Mouse (Mus musculus) stomach, embryonic 16.5 days (tissue): ENCODE results near the gene Met. TPM values are rescaled to one million over a fixed set of nuclear protein-coding genes. Genes with fewer than 3 reads are reported as not detected.

Source experiments
- ATAC-seq: fragments of 200-750 bp; cut with Nextera tagmentation; 2 replicates; pipeline ENCODE4 v1.8.0; 2017; ENCODE audit warnings: moderate number of reproducible peaks, moderate TSS enrichment; ENCODE audit not compliant: insufficient read depth, low FRiP score
- H3K27ac ChIP-seq: fragments of 300-500 bp; sonication (generic); 2 replicates; pipeline ENCODE4 v1.5.1; 2014; ENCODE audit warnings: low read length
- H3K27me3 ChIP-seq: fragments of 300-500 bp; sonication (generic); 2 replicates; pipeline ENCODE4 v1.6.1; 2014; ENCODE audit warnings: low read length, control low read depth, mixed read lengths; ENCODE audit not compliant: control insufficient read depth, insufficient read depth
- H3K36me3 ChIP-seq: fragments of 300-500 bp; sonication (generic); 2 replicates; pipeline ENCODE4 v1.6.1; 2014; ENCODE audit warnings: low read length; ENCODE audit not compliant: control insufficient read depth, insufficient read depth
- H3K4me1 ChIP-seq: fragments of 300-500 bp; sonication (generic); 2 replicates; pipeline ENCODE4 v1.6.1; 2014; ENCODE audit warnings: low read length, control low read depth, mixed read lengths; ENCODE audit not compliant: control insufficient read depth, insufficient read depth
- H3K4me2 ChIP-seq: fragments of 300-500 bp; sonication (generic); 2 replicates; pipeline ENCODE4 v1.6.1; 2014; ENCODE audit warnings: low read depth, low read length, mixed read lengths
- H3K4me3 ChIP-seq: fragments of 300-500 bp; sonication (generic); replicated peaks from 2 replicates; pipeline ENCODE4 v1.5.1; 2014; ENCODE audit warnings: mild to moderate bottlenecking, low read length
- H3K9ac ChIP-seq: fragments of 300-500 bp; sonication (generic); 2 replicates; pipeline ENCODE4 v1.6.1; 2014; ENCODE audit warnings: low read length
- H3K9me3 ChIP-seq: fragments of 300-500 bp; sonication (generic); replicated peaks from 2 replicates; pipeline ENCODE4 v1.6.1; 2016; ENCODE audit warnings: low read length, control low read depth; ENCODE audit not compliant: control insufficient read depth
- WGBS: fragments of 180-500 bp; shearing (Covaris S2); extraction: QIAGEN DNeasy Blood & Tissue Kit; methylation state at CpG from one replicate; pipeline ENCODE4 v1.1.7; 2014; 5-methylcytosine and 5-hydroxymethylcytosine counted together
- polyA plus RNA-seq: library from polyadenylated mRNA; unstranded; fragments of >200 nt; fragmentation: Nextera tagmentation; extraction: Ambion mirVana; gene quantifications from 2 replicates; pipeline ENCODE4 v1.2.1, GENCODE M21; 2015

Gene Met
- polyA plus RNA-seq, 1 experiment from 2014 or later, result 12.3 TPM

DNA sequence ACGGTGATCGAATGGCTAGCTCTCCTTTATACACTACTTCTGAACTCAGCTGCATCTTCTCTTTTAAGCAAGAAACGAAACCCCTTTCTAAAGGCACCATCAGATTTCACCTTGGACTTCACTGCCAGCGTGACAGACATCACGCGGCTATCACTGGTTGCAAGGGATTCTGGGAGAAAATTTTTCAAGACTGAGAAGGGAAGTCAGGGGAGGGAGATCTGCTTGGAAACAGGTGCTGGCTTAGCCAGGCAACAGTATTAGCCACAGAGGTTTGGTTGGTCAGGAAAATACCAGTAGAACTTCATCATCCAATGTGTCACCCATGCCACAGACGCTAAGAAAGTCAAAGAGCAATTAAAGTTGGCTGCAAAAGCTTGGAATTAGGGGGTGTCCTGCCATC is 2.2 kb upstream of the Met start:
- H3K4me1 ChIP-seq, result no peaks in the 10 kb centered on the region
- H3K9me3 ChIP-seq, result no peaks in the 10 kb centered on the region
- no peak for ATAC-seq
- no peak overlapping the region for H3K9ac ChIP-seq
- no peaks in the 10 kb centered on the region for H3K27me3 ChIP-seq
- no peaks in the 10 kb centered on the region for H3K36me3 ChIP-seq
- no peak overlapping the region for H3K27ac ChIP-seq
- WGBS, result 71% methylated on average over 7 of the region's 7 CpGs
- H3K4me2 ChIP-seq, result no peak overlapping the region
- no peak overlapping the region for H3K4me3 ChIP-seq

DNA sequence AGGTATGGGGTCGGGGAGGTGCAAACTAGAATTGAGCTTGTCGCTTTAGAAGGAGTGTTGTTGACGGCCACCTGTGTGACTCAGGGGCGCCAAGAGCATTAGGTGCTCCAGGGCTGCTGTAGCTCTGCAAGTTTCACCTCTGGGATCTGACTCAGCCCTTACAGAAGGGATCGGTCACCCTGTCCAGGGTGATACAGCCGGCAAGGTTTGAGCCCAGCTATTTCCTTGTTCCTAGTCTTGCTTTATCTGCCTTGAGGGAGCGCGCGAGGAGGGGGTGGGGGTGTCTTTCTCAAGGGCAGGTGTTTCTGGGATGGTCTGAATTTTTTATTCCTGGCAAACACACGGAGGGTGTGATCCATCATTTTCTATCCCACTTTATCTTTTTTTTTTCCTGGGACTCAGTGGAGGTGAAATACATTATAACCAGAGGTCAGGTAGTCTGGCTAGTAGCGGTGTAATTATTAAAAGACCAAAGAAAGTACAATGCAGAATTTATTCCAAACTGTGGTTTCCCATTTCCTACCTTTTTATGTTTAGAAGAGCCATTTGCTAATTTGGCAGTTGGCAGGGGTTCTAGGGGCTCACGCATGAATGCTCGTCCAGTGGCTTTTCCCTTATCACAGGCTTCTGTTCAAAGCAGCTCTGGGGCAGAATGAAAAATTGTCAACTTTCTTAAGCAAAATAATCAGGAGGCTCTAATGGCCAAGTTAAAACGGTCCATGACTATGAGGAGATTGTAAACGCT is 853 bp downstream of the Met start:
- H3K9me3 ChIP-seq, result no peaks in the 10 kb centered on the region
- H3K27me3 ChIP-seq, result no peaks in the 10 kb centered on the region
- WGBS, result 5% methylated on average over 15 of the region's 15 CpGs
- H3K4me3 ChIP-seq, result peak overlapping the region; percentile 69
- ATAC-seq, result peak; percentile 80
- H3K9ac ChIP-seq, result peak overlapping the region; percentile 82
- H3K27ac ChIP-seq, result peak overlapping the region; percentile 88
- H3K36me3 ChIP-seq, result no peaks in the 10 kb centered on the region
- H3K4me2 ChIP-seq, result peak overlapping the region; percentile 86
- H3K4me1 ChIP-seq, result 0 out of 2 replicates have a peak, but pooled peaks cover 3% of the 10 kb centered on the region

DNA sequence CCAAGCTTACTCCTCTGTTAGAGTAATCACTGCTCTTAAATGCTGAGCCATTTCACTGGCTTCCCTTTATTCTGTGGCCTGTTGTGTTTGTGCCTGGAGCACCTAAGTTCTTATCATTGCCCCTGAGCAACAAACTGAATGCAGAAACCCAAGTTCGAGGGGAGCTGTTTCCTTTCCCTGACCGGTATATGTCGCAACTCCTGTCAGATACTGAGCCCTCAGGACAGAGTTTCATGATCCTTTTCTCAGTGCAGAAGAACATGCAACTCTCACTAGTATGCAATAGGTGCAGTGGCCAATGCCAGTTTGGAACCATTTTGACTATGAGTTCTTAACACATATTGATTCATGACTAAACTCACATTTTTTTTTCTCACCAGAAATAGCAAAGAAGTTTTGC is 2.9 kb downstream of the Met start:
- H3K27me3 ChIP-seq, result no peaks in the 10 kb centered on the region
- no peak for ATAC-seq
- no peaks in the 10 kb centered on the region for H3K36me3 ChIP-seq
- H3K4me1 ChIP-seq, result 0 out of 2 replicates have a peak, but pooled peaks cover 3% of the 10 kb centered on the region
- no peak overlapping the region for H3K27ac ChIP-seq
- no peaks in the 10 kb centered on the region for H3K9me3 ChIP-seq
- no peak overlapping the region for H3K9ac ChIP-seq
- no peak overlapping the region for H3K4me3 ChIP-seq
- H3K4me2 ChIP-seq, result no peak overlapping the region
- WGBS, result 67% methylated on average over 3 of the region's 3 CpGs

DNA sequence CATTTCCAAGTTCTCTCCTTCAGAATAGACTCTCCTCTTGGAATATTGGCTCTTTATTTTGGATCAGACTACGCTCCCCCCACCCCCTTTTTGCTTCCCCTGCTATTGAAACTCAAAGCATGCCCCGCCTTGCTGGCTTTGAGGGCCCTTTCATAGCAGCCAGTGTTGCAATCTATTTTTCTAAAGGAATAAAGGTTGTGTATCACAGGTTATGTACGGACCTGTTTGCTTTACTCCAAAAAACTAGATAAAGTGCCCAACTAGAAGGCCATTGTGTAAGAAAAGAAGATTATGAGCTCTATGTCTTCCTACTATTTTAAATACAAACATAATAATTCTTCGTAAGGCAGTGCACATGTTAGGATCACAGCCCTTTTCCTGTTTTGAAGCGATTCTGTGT is 5.4 kb downstream of the Met start:
- WGBS, result 74% methylated on average over 5 of the region's 5 CpGs
- no peaks in the 10 kb centered on the region for H3K36me3 ChIP-seq
- no peak overlapping the region for H3K4me2 ChIP-seq
- H3K4me3 ChIP-seq, result no peak overlapping the region
- H3K9ac ChIP-seq, result no peak overlapping the region
- no peaks in the 10 kb centered on the region for H3K9me3 ChIP-seq
- no peak overlapping the region for H3K27ac ChIP-seq
- no peak for ATAC-seq
- H3K27me3 ChIP-seq, result no peaks in the 10 kb centered on the region
- H3K4me1 ChIP-seq, result 0 out of 2 replicates have a peak, but pooled peaks cover 3% of the 10 kb centered on the region

DNA sequence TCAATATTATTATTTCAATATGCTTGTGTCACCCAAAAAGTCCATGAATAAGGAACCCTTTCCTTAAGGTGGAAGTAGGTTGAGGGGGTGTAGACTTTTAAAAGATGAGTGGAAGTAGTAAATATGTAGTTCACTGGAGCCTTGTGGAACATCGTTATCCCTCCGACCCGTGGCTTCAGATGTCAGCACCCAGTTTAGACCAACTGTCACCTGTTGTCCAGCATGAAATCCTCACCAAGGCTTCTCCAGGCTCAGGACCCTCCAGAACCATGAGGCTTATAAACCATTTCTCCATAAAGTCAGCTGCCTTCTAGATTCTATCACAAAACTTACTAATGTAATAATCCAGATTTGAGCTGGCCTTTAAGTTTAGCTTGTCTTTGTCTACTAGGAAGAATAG is 9.5 kb downstream of the Met start:
- Histone ChIP-seq H3K9me3 (no peaks in the 10 kb centered on the region), H3K4me1 (no peaks in the 10 kb centered on the region), H3K9ac (no peak overlapping the region), H3K36me3 (no peaks in the 10 kb centered on the region), H3K4me3 (no peak overlapping the region), H3K4me2 (no peak overlapping the region), H3K27me3 (no peaks in the 10 kb centered on the region), H3K27ac (no peak overlapping the region)
- no peak for ATAC-seq
- 92% methylated on average over 3 of the region's 3 CpGs for WGBS

DNA sequence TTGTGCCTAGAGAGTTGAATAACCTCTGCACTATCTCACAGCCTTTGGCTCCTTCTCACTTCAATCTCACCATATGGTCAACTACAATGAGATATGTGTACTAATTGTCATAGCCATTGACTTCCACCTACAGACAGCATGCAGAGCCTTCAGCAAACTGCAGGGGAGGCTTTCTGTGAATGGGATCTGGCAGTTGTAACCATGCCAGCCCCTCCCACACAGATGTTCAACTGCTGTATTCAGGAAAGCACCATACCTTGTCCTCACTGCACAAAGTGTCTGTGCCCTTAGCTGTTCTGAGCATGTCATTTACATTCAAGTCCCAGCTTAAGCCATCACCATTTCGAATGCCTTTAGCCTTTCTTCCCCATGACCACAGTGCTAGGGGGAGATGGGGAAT is 14.2 kb downstream of the Met start:
- H3K27ac ChIP-seq, result no peak overlapping the region
- H3K9me3 ChIP-seq, result no peaks in the 10 kb centered on the region
- H3K9ac ChIP-seq, result no peak overlapping the region
- ATAC-seq, result no peak
- H3K4me2 ChIP-seq, result no peak overlapping the region
- H3K4me3 ChIP-seq, result no peak overlapping the region
- 77% methylated on average over 1 of the region's 1 CpGs for WGBS
- no peaks in the 10 kb centered on the region for H3K27me3 ChIP-seq
- H3K36me3 ChIP-seq, result no peaks in the 10 kb centered on the region
- H3K4me1 ChIP-seq, result peaks cover 5% of the 10 kb centered on the region; the same call in 1 of the 2 replicates

DNA sequence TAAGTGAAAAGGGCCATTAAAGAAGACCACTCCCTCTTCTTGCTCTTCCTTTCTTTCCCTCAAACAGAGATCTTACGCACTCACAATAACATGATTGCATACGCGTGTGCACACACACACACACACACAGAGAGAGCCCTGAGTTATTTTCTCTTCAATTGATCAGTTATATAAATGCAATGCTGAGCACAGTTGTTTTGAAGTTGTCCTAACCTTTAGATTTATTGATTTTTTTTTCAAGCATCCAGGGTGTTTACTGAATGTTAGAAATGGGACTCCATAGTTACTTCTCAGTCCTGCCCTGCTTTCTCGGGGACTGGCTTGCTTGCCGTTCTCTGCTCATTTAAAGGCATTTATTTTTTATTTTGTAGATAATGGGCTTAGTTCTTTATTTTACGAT is 14.7 kb downstream of the Met start:
- Histone ChIP-seq H3K27me3 (no peaks in the 10 kb centered on the region), H3K4me2 (no peak overlapping the region), H3K9me3 (no peaks in the 10 kb centered on the region), H3K36me3 (no peaks in the 10 kb centered on the region), H3K4me1 (peaks cover 5% of the 10 kb centered on the region; the same call in 1 of the 2 replicates), H3K4me3 (no peak overlapping the region), H3K9ac (no peak overlapping the region), H3K27ac (no peak overlapping the region)
- 88% methylated on average over 6 of the region's 6 CpGs for WGBS
- no peak for ATAC-seq

DNA sequence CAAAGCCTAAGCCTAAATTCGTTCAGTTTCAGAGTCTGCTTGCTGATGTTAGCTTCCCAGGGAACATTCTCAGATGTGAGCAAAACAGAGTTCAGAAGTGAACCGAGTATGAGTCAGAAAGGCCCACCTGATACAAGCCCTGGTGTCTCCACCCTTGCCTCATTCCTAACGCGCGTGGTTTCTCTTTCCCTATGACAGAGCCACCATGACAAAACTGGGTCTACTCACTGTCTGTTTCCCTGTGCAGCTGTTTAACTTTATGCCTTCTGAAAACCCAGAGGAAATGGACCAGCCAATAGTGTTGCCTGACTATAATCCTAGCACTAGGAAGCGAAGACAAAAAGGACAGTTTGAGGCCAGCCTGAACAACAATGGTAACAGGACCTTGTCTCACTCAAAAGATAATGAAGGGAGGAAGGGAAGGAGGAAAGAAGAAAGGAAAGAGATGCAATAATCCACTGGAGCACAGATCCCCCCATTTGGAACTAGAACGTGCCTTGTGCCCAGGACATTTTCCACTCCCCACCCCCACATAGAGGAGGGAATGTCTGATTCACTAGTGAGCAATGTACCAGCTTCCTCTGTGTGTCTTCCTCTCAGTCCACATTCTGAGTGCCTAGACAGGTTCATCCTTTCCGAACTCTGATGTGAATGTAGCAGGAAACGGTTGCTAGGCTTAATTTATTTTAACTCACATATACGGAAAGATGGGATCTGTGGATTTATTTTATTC is 15.4 kb downstream of the Met start:
- H3K36me3 ChIP-seq, result no peaks in the 10 kb centered on the region
- H3K4me2 ChIP-seq, result no peak overlapping the region
- no peak for ATAC-seq
- no peaks in the 10 kb centered on the region for H3K27me3 ChIP-seq
- WGBS, result 69% methylated on average over 10 of the region's 10 CpGs
- peaks cover 5% of the 10 kb centered on the region; the same call in 1 of the 2 replicates for H3K4me1 ChIP-seq
- H3K27ac ChIP-seq, result peak overlapping the region; percentile 13; the same call in 1 of the 2 replicates
- H3K9me3 ChIP-seq, result no peaks in the 10 kb centered on the region
- H3K4me3 ChIP-seq, result no peak overlapping the region
- no peak overlapping the region for H3K9ac ChIP-seq

DNA sequence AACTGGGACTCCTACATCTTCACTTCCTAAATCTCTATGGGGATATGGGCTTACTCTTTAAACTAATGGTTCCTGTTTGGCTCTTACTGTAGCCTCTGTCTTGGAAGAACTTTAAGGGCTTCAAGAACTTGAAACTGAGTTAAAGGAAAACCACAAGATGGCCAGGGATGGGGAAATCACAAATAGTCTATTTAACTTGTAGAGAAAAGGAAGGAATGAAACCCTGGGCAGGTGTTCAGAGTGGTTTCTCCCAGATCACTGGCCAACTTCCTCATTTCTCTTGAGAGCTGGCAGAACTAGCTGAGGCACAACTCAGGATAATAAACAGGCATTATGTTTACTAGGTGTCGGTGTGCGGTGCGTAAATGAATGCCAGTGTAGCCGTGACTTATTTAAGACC is 17.5 kb downstream of the Met start:
- no peak overlapping the region for H3K27ac ChIP-seq
- no peak for ATAC-seq
- no peak overlapping the region for H3K4me2 ChIP-seq
- H3K9ac ChIP-seq, result no peak overlapping the region
- no peaks in the 10 kb centered on the region for H3K27me3 ChIP-seq
- H3K9me3 ChIP-seq, result no peaks in the 10 kb centered on the region
- no peak overlapping the region for H3K4me3 ChIP-seq
- no peaks in the 10 kb centered on the region for H3K36me3 ChIP-seq
- WGBS, result 78% methylated on average over 4 of the region's 4 CpGs
- H3K4me1 ChIP-seq, result peaks cover 5% of the 10 kb centered on the region; the same call in 1 of the 2 replicates
